Mouse (Mus musculus): ENCODE results near the gene Exoc6. TPM values are rescaled to one million over a fixed set of nuclear protein-coding genes. Genes with fewer than 3 reads are reported as not detected.

The Exoc6 gene
- polyA plus RNA-seq, 1 experiment from 2014 or later, result 7.3 TPM

DNA sequence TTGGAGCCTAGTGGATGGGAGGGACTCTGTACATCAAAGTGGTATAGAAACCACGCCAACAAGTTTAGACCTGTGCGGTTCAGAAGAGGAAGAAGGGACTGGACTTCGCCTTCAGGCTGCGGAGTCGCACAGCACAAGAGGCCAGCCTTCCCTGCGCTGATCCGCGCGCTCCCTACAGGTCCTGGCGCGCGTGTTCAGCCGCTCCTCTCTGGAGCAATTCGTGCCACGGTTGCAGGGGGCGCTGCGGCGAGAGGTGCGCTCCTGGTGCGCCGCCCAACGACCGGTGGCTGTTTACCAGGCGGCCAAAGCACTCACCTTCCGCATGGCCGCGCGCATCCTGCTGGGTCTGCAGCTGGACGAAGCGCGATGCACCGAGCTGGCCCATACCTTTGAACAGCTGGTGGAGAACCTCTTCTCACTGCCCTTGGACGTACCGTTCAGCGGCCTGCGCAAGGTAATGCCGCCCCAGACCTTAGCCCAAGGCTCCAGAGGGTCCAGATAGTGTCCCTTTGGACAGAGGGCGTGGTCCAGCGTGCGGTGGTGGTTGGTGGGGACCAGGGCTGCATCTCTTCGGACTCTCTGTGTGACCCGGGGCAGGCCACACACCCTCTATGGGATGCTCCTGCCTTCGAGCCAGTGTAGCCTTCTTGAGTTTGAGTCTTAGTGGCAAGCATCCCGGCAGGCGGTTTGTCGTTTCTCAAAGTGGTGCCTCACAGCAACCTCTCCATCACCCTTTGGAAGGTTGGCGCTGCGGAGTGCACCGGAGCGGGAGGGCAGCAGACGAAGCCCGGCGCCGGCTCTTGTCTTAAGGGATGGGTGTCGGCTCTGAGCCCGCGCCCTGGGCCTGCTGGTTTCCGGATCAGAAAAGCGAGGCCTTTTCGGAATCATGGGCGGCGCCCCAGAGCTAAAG, 137.0 kb downstream of the Exoc6 start:
- peak; percentile 72 for DNase-seq (ENCODE audit: low spot score)
- Histone ChIP-seq H3K27me3 (ENCODE audit: low read depth, poor library complexity, severe bottlenecking) (peaks cover 100% of the 10 kb centered on the region), H3K4me1 (peaks cover 35% of the 10 kb centered on the region), H3K4me3 (peak overlapping the region; percentile 35), H3K36me3 (no peaks in the 10 kb centered on the region), H3K27ac (no peak overlapping the region), H3K9me3 (replicated peaks) (no peaks in the 10 kb centered on the region)
- 1% methylated on average over 62 of the region's 62 CpGs for WGBS

DNA sequence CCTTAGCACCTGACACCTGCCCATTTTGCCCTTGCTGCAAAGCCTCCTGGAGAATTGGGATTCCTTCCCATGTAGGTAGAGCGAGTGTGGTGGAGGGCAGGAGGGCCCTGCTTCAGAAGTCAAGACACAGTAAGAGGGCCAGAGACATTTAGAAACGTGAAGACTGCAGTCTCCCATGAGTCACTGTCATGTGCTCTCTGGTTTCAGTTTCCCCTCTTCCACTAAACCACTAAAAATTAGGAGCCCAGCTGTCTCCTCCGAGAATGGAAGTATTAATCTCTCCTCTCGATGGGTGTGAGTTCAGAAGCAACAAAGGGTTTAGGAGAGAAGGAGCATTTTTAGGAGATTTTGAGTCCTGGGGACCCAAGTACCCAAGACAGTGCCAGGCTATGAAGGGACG, 139.3 kb downstream of the Exoc6 start:
- H3K9me3 ChIP-seq (replicated peaks), result no peaks in the 10 kb centered on the region
- no peak overlapping the region for H3K27ac ChIP-seq
- peaks cover 100% of the 10 kb centered on the region for H3K27me3 ChIP-seq (ENCODE audit: low read depth, poor library complexity, severe bottlenecking)
- peaks cover 42% of the 10 kb centered on the region for H3K4me1 ChIP-seq
- no peak for DNase-seq (ENCODE audit: low spot score)
- H3K36me3 ChIP-seq, result no peaks in the 10 kb centered on the region
- WGBS, result 29% methylated on average over 5 of the region's 5 CpGs
- H3K4me3 ChIP-seq, result no peak overlapping the region

DNA sequence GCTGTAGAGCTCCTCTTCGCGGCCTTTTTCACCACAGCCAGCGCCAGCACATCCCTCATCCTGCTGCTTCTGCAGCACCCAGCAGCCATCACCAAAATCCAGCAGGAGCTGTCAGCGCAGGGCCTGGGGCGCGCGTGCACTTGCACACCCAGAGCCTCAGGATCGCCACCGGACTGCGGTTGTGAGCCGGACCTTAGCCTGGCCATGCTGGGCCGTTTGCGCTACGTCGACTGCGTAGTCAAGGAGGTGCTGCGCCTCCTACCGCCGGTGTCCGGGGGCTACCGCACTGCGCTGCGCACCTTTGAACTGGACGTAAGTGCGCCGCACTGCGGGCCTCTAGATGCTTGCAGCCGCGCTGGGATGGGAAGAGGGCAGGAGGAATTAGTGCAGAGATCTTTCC, 140.5 kb downstream of the Exoc6 start:
- Histone ChIP-seq H3K9me3 (replicated peaks) (no peaks in the 10 kb centered on the region), H3K36me3 (no peaks in the 10 kb centered on the region), H3K4me3 (peak overlapping the region; percentile 28), H3K27me3 (ENCODE audit: low read depth, poor library complexity, severe bottlenecking) (peaks cover 100% of the 10 kb centered on the region), H3K4me1 (peaks cover 37% of the 10 kb centered on the region), H3K27ac (no peak overlapping the region)
- peak; percentile 71 for DNase-seq (ENCODE audit: low spot score)
- 1% methylated on average over 29 of the region's 29 CpGs for WGBS

DNA sequence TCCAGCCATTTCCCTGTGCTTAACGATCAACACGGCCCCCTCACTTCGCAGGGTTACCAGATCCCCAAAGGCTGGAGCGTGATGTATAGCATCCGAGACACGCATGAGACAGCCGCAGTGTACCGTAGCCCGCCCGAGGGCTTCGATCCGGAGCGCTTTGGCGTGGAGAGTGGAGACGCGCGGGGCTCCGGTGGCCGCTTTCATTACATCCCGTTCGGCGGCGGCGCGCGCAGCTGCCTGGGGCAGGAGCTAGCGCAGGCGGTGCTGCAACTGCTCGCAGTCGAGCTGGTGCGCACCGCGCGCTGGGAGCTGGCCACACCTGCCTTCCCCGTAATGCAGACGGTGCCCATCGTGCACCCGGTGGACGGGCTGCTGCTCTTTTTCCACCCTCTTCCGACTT, 142.7 kb downstream of the Exoc6 start:
- H3K27ac ChIP-seq, result 0 out of 2 replicates have a peak overlapping the region, but pooled peaks have one; percentile 20
- peaks cover 40% of the 10 kb centered on the region for H3K4me1 ChIP-seq
- DNase-seq (ENCODE audit: low spot score), result peak; percentile 84
- no peaks in the 10 kb centered on the region for H3K36me3 ChIP-seq
- peaks cover 100% of the 10 kb centered on the region for H3K27me3 ChIP-seq (ENCODE audit: low read depth, poor library complexity, severe bottlenecking)
- H3K4me3 ChIP-seq, result peak overlapping the region; percentile 53
- WGBS, result under 1% methylated on average over 40 of the region's 40 CpGs
- no peaks in the 10 kb centered on the region for H3K9me3 ChIP-seq (replicated peaks)

DNA sequence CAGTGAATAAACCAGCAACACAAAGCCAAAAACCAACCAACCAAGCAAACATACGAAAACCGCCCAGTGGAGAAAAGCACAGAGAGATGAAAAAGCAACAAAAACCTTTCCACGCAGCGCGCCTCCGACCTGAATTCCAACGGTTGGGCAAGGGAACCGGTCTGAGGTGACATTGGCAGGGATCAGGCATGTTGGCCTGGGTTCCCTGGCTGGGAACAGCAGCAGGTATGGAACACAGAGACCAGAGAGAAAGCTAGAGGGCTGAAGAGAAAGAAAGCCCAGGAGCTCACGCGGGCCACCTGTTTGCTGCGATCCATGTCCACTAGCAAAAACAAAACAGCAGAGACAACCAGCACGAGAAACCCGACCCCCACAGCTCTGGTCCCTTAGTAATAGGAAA, 144.9 kb downstream of the Exoc6 start:
- no peak for DNase-seq (ENCODE audit: low spot score)
- Histone ChIP-seq H3K4me1 (peaks cover 54% of the 10 kb centered on the region), H3K36me3 (no peaks in the 10 kb centered on the region), H3K9me3 (replicated peaks) (no peaks in the 10 kb centered on the region), H3K27ac (no peak overlapping the region), H3K4me3 (no peak overlapping the region), H3K27me3 (ENCODE audit: low read depth, poor library complexity, severe bottlenecking) (peaks cover 100% of the 10 kb centered on the region)
- 27% methylated on average over 13 of the region's 13 CpGs for WGBS

DNA sequence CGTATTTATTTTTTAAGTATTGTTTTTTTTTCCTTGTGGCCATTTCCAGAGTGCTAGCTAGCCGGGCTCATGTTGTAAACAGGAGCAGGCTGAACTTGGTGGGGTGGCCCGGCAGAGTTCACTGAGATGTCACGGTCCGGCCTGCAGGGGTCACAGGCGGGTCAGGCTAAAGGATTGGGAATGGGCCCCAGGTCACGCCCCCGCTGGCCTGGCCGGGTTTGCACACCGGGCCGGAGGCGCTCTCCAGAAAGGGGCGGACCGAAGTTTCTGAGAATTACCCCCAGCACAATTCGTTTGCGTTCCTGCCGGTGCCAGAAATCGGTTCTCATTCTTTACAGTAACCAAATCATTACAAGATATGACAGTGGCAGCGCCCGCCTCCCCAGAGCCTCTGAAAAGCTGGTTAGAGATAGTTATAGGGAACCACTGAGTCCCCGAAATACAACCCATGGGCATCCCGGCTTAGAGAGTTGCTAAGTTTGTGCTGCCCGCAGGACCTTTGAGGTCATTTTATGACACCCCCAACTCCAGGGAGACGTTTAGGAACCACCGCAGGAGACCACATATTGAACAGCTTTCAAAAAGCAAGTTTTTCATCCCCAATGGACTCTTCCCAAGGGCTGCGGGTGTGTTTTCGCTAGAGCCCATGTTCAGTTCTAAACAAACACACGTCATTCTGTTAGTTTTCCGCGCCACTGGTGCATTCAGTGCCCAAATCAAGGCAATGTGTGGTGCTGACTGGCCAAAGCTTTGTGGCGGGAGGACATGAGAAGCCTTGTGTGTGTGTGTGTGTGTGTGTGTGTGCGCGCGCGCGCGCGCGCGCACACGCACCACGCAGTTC, 145.8 kb downstream of the Exoc6 start:
- H3K36me3 ChIP-seq, result no peaks in the 10 kb centered on the region
- no peak overlapping the region for H3K27ac ChIP-seq
- 3% methylated on average over 42 of the region's 42 CpGs for WGBS
- peaks cover 100% of the 10 kb centered on the region for H3K27me3 ChIP-seq (ENCODE audit: low read depth, poor library complexity, severe bottlenecking)
- peak; percentile 54 for DNase-seq (ENCODE audit: low spot score)
- H3K9me3 ChIP-seq (replicated peaks), result no peaks in the 10 kb centered on the region
- peak overlapping the region; percentile 45 for H3K4me3 ChIP-seq
- peaks cover 49% of the 10 kb centered on the region for H3K4me1 ChIP-seq

DNA sequence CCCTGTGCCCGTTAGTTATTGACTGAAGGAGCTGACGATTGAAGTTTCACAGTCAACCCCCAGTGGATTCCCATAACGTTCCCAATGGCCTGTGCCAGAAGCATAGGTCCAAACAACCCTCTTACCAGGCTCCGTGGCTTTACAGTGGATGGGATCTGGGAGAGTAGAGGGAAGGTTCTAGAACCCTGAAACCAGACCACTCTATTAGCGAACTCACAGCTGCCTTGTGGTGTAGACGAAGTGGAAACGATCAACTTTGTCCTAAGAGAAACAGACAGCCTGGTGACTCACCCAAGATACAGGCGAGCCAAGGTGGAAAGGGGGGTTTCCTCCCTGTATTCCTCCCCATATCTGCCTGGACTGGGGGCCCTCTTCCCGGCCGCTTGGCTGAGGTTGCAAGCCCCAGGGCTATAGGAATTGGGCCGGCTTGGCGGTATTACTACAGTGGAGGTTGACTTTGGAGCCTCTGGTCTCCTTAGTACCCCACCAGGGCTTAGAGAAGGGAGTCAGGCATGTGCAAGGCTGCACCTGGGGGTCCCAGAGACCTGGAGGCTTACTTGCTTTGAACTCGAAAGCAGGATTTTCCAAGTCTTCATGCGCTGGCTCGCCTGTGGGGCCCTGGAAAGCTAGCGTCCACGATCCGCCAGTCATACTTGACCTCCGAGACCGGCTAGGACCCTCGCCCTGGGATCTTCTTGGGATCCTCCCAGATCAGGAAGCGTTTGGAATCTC, 146.6 kb downstream of the Exoc6 start:
- H3K27ac ChIP-seq, result no peak overlapping the region
- peak; percentile 57 for DNase-seq (ENCODE audit: low spot score)
- peak overlapping the region; percentile 45 for H3K4me3 ChIP-seq
- H3K9me3 ChIP-seq (replicated peaks), result no peaks in the 10 kb centered on the region
- no peaks in the 10 kb centered on the region for H3K36me3 ChIP-seq
- H3K27me3 ChIP-seq (ENCODE audit: low read depth, poor library complexity, severe bottlenecking), result peaks cover 100% of the 10 kb centered on the region
- WGBS, result 3% methylated on average over 22 of the region's 22 CpGs
- H3K4me1 ChIP-seq, result peaks cover 49% of the 10 kb centered on the region

DNA sequence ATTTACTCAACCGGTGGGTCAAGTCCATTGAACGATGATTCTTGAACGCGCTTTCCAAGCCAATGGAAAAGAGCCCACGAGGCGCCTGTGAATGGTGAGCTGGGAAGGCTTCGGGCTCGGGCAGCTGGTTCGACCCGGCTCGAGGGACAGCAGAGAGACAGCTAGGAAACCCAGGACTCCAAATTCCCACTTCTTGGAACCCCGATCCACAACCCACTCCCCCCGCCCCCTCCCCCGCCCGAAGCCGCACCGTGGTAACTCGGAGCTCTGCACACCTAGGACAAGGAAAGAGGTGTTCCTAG, 147.1 kb downstream of the Exoc6 start:
- Histone ChIP-seq H3K4me3 (peak overlapping the region; percentile 45), H3K4me1 (peaks cover 49% of the 10 kb centered on the region), H3K27me3 (ENCODE audit: low read depth, poor library complexity, severe bottlenecking) (peaks cover 100% of the 10 kb centered on the region), H3K9me3 (replicated peaks) (no peaks in the 10 kb centered on the region), H3K27ac (no peak overlapping the region), H3K36me3 (no peaks in the 10 kb centered on the region)
- no peak for DNase-seq (ENCODE audit: low spot score)
- 0% methylated on average over 18 of the region's 18 CpGs for WGBS

DNA sequence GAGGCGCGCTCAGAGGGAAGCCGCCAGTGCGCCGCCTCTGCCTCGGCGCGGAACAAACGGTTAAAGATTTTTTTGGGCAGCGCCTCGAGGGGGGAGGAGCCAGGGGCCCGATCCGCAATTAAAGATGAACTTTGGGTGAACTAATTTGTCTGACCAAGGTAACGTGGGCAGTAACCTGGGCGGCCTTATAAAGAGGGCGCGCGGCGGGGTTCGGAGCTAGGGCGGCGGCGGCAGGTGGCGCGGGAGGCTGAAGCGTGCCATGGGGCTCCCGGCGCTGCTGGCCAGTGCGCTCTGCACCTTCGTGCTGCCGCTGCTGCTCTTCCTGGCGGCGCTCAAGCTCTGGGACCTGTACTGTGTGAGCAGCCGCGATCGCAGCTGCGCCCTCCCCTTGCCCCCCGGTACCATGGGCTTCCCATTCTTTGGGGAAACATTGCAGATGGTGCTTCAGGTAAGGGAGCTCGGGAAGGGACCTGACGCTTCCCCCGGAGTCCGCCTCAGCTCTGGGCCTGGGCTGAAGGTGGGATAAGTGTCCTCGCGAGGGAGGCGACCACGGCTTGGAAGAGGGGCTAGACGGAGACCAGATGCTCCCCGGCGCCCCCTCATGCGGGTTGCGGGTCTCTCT, 147.5 kb downstream of the Exoc6 start, which contains the start of gene Cyp26a1:
Gene Cyp26a1, plus strand, starts transcription at position 148 of the 622 bp plus-strand sequence.
- Histone ChIP-seq H3K4me1 (peaks cover 45% of the 10 kb centered on the region), H3K27ac (peak within 1 kb of the TSS; percentile 30; the same call in 1 of the 2 replicates), H3K36me3 (no peaks in the 10 kb centered on the region), H3K27me3 (ENCODE audit: low read depth, poor library complexity, severe bottlenecking) (peaks cover 100% of the 10 kb centered on the region), H3K4me3 (peak within 1 kb of the TSS; percentile 45), H3K9me3 (replicated peaks) (no peaks in the 10 kb centered on the region)
- WGBS, result under 1% methylated on average over 51 of the region's 51 CpGs
- DNase-seq (ENCODE audit: low spot score), result peak; percentile 67

DNA sequence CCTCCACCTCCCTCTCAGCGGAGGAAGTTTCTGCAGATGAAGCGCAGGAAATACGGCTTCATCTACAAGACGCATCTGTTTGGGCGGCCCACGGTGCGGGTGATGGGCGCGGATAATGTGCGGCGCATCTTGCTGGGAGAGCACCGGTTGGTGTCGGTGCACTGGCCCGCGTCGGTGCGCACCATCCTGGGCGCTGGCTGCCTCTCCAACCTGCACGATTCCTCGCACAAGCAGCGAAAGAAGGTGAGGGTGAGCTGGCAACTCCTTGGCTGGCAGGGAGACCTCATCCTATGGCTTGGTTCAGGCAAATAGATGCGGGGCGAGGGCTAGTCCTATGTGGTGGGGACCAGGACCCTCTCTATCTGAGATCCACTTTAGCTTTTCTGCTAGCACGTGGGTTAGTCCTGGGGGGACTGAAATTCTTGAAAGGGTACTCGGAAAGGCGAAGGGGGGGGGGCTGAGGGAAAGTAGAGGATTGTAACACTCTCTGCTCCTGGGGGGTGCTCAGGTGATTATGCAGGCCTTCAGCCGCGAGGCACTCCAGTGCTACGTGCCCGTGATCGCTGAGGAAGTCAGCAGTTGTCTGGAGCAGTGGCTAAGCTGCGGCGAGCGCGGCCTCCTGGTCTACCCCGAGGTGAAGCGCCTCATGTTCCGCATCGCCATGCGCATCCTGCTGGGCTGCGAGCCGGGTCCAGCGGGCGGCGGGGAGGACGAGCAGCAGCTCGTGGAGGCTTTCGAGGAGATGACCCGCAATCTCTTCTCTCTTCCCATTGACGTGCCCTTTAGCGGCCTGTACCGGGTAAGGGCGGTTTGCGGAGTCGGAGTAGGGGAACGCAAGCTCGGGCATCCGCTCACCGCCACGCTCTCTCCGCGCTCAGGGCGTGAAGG, 148.3 kb downstream of the Exoc6 start:
- Histone ChIP-seq H3K27ac (peak overlapping the region; percentile 30; the same call in 1 of the 2 replicates), H3K4me1 (peaks cover 38% of the 10 kb centered on the region)
- under 1% methylated on average over 63 of the region's 63 CpGs for WGBS

DNA sequence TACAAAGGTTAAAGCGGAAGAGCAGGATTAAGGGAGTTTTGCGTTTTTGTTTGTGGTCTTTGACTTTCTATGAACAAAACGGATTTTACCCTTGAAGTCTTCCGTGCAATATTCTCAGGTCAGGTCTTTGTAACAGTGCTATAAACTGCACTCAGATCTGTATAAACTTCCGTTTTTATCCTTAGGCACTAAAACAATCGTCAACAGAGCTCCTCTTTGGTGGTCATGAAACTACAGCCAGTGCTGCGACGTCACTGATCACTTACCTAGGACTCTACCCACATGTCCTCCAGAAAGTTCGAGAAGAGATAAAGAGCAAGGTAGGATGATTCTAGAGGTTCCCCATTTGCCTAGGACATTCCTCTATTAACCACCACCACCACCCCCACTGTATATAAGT, 149.5 kb downstream of the Exoc6 start:
- H3K27ac ChIP-seq, result no peak overlapping the region
- peaks cover 38% of the 10 kb centered on the region for H3K4me1 ChIP-seq
- H3K27me3 ChIP-seq (ENCODE audit: low read depth, poor library complexity, severe bottlenecking), result peaks cover 91% of the 10 kb centered on the region
- H3K4me3 ChIP-seq, result no peak overlapping the region
- H3K36me3 ChIP-seq, result no peaks in the 10 kb centered on the region
- no peaks in the 10 kb centered on the region for H3K9me3 ChIP-seq (replicated peaks)
- 14% methylated on average over 9 of the region's 9 CpGs for WGBS
- no peak for DNase-seq (ENCODE audit: low spot score)

More for the DNA sequence above, 148.3 kb downstream of the Exoc6 start:
- Histone ChIP-seq H3K36me3 (no peaks in the 10 kb centered on the region), H3K4me3 (peak overlapping the region; percentile 45), H3K9me3 (replicated peaks) (no peaks in the 10 kb centered on the region), H3K27me3 (ENCODE audit: low read depth, poor library complexity, severe bottlenecking) (peaks cover 100% of the 10 kb centered on the region)
- peak; percentile 69 for DNase-seq (ENCODE audit: low spot score)
